Mouse (Mus musculus) layer of hippocampus, postnatal 10 days (tissue): ENCODE measurements around the gene Pih1d1. TPM values are rescaled to one million over a fixed set of nuclear protein-coding genes. Genes with fewer than 3 reads are reported as not detected.
"Not testable (repeated sequence)": the region's sequence is repeated elsewhere in the genome, so short reads cannot be mapped to it uniquely, and the experiment has no call there.

Experiments used
- DNase-seq, 2 experiments: peaks; one replicate each; pipeline ENCODE4 v3.0.0; 2021; ENCODE audit warnings: low spot score in 2 of 2
- total RNA-seq, 2 experiments: library from RNA; stranded (reverse); gene quantifications; 2 replicates each; pipeline ENCODE4 v1.2.3; 2021

The Pih1d1 gene
- total RNA-seq, 2 experiments from 2014 or later = 60.7 to 63.1 TPM

- no peak for DNase-seq
Measured at GRCm38 (mm10) chr7:45165701-45166100, 11.6 kb downstream of the Pih1d1 start.

- DNase-seq = peak in 1 of 2 experiments; percentile 34
Measured at GRCm38 (mm10) chr7:45166950-45167401, 12.9 kb downstream of the Pih1d1 start.

DNA sequence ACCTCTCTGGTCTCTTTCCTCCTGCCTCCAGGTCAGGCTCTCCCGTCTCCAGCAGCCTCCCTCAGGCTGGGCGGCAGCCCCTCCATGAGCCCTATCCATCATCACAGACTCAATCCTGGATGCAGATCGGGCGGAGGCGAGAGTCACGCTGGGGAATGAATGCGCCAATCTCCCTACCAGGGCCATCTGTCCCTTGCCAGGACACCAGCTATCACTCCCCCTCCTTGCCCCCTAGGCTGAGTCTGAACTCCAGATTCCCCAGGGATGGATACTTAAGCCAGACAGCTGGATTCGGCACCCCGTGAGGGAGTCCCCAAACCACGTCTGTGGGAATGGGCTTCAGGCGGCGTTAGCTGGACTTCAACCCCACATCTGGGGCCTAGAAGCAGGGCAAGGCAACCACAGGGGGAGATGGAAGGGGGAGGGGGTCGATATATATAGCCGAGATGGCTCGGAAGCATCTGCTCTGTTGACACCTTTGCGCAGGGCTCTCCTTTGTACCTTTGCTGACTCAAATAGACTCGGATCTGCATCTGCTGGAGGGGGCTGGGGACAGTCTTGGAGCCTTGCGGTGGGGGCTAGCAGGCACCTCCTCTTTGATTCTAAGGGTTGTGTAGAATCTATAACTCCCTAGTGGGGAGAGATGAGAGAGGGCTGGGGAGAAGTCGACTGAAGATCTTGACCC is 13.8 kb downstream of the Pih1d1 start:
- DNase-seq = peak; percentile 57 to 59

GRCm38 (mm10) chr7:45168656-45169055 is 14.6 kb downstream of the Pih1d1 start:
- DNase-seq = no peak

DNA sequence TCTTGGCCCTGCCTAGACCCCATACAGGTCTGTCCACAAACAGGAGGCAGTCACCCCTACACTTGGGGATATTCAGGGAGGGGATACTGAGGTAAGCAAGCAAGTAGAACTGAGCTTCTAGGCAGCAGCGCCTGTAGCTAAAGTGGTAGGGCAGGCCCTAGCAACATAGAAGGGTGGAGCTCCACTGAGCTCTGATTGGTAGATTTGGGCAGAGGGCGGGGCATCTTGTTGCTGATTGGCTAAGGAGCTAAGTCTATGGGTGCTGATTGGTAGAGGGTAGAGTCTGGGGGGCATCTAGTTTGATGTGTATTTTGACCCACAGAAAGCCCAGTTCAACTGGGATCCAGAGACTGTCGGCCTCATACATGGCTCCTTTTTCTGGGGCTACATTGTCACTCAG is 15.4 kb downstream of the Pih1d1 start:
- peak; percentile 57 to 63 for DNase-seq

DNA sequence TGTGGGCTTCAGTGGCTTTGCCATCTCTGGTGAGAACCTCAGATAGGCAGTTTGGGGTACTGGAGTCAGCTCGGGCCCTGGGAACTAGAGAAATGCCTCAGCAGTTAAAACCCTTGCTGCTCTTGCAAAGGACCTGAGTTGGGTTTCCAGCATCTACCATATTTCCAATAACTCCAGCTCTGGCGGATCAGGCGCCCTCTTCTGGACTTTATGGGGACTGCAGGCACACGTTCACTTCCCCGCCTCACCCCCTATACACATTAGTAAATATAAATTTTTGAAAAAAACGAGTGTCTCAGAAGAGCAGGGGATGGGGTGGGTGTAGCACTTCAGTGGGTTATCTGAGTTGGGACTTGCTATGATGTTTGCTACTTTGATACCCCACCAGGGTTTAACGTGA is 18.9 kb downstream of the Pih1d1 start:
- DNase-seq = peak in 1 of 2 experiments; percentile 32

- DNase-seq = not testable (repeated sequence)
Measured at GRCm38 (mm10) chr7:45173772-45174171, 19.7 kb downstream of the Pih1d1 start.

- DNase-seq = no peak
Measured at GRCm38 (mm10) chr7:45174567-45175280, 20.6 kb downstream of the Pih1d1 start.

- no peak for DNase-seq
Measured at GRCm38 (mm10) chr7:45175398-45175797, 21.3 kb downstream of the Pih1d1 start.

DNA sequence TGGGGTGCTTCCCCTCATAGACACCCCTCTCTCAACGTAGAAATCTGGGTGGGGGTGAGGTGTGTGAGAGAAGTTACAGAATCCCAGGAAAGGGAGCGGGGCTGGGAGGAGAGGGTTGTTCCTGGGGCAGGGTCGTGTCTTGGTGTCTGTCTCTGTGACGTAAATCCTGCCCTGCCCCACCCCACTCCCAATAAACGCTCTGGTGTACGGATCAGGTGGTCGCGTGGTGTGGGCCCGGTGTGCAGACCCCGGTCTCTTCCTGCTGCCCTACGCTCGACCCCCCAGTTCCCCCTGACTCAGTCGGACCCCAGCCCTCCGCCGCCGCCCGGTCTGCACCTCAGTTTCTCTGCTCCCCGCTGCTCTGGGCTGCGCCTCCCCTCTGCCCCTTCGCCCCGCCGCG is 21.8 kb downstream of the Pih1d1 start:
- no peak for DNase-seq

DNA sequence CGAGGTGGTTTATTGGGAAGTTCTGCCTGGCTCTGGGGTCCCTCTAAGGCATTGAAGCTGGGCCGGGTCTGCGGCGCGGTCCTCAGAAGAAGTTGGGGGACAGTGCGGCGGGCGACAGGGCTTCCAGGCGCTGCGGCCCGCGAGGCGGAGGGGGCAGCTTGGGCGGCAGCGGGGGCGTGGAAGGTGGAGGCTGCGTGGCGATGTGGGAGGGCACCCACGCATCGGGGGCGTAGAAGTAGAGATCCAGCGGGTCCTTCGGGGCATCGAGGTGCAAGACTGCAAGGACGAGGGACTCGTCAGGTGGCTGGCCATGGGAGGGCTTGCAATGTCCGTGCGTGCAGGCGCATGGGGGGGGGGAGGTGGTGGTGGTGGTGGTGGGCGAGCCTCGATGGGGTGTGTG is 22.3 kb downstream of the Pih1d1 start:
- peak in 1 of 2 experiments; percentile 25 for DNase-seq

- no peak for DNase-seq
Measured at GRCm38 (mm10) chr7:45178550-45178949, 24.4 kb downstream of the Pih1d1 start.

DNA sequence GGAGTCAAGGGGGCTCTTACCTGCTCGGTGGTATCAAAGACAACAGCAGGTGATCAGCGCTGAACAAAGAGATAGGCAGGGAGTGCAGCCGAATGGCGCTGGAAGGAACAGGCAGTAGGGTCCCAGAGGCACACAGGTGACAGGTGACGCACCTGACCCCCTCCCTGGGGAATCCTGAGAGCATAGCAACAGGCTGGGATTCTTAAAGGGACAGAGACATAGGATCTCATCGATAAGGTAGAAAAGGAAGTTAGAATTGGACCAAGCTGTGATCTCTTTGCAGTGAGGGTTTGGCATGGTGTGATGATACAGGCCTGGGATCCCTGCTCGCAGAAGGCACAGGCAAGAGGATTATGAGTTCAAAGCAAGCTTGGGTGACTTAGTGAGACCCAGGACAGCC is 25.4 kb downstream of the Pih1d1 start, which contains the start of gene Gfy:
Gfy (minus strand) TSS at position 101 of the 400 bp plus-strand sequence.
- no peak for DNase-seq

DNA sequence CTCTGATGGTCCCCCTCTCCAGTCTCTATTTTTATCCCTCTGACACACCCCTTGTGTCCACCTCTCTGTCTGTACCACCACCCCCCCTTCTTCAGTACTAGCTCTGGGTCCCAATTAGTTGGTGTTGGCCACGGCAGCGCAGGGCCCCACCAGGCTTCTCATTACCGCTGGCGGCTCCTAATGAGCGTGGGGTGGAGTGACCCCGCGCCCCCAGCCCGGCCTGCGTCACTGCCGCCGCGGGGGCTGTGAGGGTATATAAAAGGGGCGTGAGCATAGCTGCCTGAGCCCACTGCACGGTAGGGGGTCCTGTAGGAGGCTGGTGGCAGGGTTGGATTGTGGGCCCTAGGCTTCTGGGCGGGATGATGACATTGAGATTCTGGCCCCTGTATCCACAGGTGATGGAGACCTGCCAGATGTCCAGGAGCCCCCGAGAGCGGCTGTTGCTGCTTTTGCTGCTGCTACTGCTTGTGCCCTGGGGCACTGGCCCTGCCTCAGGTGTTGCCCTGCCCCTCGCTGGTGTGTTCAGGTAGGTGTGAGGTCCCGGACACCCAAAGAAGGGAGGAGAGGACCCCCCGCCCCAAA is 26.9 kb downstream of the Pih1d1 start, which contains the start of gene Pth2:
Pth2 (plus strand) TSS at position 100 of the 582 bp plus-strand sequence.
- DNase-seq = no peak

DNA sequence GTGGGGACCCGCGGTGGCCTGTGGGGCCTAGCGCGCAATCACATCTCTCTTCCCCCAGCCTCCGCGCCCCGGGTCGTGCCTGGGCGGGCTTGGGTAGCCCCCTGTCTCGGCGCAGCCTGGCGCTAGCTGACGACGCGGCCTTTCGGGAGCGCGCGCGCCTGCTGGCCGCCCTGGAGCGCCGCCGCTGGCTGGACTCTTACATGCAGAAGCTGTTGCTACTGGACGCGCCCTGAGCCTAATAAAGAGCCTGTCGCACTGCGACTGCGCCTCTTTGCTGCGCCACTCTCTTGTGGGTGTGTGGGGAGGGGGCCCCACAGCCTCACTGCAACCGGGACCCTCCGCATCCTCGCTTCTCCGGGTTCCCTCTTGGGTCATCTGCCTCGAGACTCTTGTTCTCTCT is 27.4 kb downstream of the Pih1d1 start:
- no peak for DNase-seq

GRCm38 (mm10) chr7:45182199-45182601 is 28.1 kb downstream of the Pih1d1 start:
- peak; percentile 78 to 83 for DNase-seq

- no peak for DNase-seq
Measured at GRCm38 (mm10) chr7:45182606-45183005, 28.5 kb downstream of the Pih1d1 start.

DNA sequence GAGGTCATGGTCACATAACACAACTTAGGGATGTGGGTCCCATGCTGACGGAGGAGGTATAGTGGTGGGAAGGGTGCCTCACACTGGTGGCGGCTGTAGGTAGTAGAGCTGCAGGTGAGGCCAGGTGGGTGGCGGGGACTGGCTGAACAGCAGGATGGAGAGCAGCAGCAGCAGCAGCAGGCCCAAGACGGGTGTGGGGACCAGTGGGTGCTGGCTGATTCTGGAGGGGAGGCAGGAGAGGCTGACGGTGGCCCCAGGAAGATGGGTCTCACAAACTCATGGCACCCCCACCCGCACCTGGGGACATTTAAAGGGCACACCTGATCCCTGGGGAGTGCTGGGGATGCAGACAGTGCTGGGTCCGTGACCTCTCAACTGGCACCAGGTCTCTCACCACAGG is 29.6 kb downstream of the Pih1d1 start:
- no peak for DNase-seq

DNA sequence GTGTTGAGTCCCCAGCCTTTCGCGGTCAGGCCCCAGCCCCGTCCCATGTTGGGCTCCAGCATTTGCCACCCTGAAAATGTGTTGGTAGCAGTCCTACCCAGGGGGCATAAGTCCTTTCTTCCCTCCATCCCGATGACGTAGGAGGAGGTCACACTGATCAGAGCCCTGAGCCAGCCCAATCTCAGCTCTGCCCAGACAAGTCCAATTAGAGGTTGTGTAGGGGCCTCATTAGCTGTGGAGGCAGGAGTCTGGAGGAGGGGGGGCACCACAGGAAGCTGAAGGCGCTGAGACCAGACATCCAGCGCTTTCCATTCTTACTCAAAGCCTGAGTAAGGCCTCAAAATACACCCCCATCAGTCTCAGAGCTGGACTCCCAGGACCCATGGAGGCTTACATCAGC is 31.8 kb downstream of the Pih1d1 start:
- DNase-seq = no peak

DNA sequence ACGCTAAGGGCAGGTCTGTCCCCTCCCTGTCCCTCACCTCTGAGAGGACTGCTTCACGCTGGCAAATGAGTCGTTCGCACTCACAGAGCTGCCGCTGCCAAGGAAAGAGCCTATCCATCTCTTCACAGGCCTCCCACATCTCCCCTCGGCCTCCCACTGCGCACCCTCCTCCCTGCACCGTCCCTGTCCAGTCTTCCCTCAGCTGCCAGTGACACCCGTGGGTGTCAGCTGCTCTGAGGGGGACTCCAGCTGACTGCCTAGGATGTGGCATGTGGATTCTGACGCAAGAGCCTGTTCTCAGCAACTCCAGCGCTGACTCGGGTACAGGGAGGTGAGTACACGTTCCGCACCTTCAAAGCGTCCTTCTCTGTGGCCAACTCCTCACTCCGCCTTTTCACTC is 35.5 kb downstream of the Pih1d1 start:
- DNase-seq = no peak

DNA sequence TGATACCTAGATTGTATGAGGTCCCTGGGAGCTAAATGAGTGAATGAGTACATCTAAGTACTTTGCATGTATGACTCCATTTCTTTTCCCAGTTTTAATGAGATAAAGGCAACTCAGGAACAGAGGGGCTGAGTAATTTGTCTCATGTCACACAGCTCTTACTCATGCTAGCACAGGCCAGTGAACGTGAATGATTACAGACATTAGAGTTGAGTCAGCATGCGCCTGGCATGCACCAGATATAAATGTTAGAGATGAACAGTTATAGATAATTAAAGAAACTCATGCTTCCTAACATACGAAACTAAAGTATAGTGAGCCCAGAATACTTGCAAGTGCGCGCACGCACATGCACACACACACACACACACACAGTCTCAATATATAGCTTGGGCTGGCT is 36.1 kb downstream of the Pih1d1 start:
- DNase-seq = no peak

DNA sequence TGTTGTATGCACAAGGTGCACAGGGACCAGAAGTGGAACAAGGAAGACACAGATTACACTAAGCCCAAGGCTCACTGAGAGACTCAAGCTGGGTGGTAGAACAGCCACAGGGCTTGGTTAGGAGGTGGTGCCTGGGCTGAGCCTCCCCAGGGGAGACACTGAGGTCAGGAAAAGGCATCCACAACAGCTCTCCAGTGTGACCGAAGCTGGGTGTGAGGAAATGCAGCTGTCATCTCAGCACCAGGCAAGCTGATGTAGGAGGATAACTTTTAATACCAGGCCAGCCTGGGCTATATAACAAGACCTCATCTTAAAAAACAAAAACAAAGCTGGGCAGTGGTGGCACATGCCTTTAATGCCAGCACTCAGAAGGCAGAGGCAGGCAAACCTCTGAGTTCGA is 37.1 kb downstream of the Pih1d1 start:
- no peak for DNase-seq
